Mouse (Mus musculus) yolk sac, embryonic 10.5 days (tissue): ENCODE data around the gene Rgr.

Experiments used
- DNase-seq: peaks from one replicate; pipeline ENCODE4 v3.0.0-alpha.2; 2017; ENCODE audit warnings: low spot score

Gene Rgr

DNA sequence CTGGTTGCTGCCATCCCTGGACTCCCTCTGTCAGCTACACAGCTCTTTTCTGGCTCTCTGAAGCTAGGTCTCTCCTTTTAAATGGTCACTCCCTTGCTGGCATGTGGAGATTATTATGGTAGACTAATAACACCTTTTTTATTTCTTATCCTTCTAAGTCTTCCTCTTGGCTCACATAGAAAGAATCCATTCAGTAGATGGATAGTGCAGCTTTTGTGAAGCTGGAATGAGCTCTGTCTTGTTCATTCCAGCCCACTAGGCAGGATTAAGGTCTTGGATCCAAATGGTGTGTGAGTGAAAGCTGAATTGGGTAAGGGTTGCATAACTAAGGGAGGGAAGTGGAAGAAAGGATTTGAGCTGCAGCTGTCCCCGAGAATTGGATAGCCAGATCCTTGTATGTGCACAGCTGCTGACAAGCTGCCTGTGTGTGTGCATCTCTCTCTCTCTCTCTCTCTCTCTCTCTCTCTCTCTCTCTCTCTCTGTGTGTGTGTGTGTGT, at the start of gene Rgr:
Rgr (minus strand) TSS at position 51 of the 497 bp plus-strand sequence.
- no peak for DNase-seq

DNA sequence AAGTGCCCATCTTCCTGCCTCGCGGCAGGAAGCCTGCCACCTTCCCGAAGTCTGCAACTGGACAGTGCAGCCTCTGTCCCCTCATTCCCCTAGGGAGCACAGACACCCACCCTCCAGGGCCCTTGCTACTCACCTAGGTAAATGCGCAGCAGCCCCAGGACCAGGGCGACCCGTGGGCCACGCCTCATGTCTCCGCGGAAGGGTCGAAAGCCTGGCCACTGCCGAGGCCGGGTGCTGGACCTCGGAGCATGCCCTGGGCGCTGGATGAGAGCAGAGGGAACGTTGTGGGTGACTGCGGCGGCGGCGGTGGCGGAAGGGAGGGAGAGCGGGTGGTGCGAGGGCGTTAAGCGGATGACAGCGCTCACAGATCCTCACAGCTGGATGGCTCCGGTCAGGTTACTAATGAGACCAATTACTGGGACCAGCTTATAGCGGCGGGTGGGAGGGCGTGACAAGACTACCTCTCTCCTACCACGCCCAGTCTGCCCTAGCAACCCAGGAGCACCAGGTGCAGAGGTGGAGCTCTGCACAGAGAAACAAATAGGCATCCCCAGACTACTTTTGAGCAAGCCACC, 49.3 kb upstream of the Rgr start, which contains the start of gene Cdhr1:
Cdhr1 (minus strand) TSS at position 392 of the 575 bp plus-strand sequence.
- no peak for DNase-seq

DNA sequence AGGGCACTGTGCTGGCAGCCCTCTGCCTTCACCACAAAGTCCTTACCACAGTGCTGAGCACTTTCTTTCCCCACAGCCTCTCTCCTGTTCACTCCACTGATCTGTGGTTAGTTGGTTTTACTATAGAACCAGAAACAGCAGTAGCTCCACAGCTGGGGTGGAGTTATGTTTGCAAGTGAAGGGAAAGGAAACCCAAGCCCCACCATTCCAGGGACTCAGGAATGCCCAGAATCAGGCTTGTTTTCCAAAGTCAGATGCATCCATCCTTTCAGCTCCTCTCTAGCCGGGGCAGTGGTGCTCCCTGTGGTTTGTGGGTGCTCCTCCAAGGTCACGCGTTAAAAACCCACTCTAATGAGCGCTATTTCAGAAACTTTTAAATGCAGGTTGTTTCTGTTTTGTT, 46.8 kb upstream of the Rgr start:
- DNase-seq: no peak

DNA sequence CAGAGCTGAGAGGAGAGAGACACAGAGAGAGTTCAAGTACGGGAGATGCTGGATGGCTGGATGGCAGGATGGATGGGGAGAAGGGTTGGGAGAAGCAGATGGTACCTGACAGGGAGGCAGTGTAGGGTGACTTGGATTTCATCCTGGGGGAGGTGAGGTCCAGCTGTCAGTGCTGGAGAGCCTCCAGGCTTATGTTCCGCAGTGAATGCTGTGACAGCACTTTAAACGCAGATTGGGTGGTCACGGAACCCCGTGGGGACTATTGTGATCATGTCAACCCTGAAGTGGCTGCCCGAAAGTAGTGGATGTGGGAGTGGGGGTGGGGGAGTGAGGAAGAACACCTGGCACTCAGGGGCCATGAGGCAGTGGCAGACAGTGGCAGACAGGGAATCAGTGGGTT, 45.7 kb upstream of the Rgr start:
- no peak for DNase-seq

DNA sequence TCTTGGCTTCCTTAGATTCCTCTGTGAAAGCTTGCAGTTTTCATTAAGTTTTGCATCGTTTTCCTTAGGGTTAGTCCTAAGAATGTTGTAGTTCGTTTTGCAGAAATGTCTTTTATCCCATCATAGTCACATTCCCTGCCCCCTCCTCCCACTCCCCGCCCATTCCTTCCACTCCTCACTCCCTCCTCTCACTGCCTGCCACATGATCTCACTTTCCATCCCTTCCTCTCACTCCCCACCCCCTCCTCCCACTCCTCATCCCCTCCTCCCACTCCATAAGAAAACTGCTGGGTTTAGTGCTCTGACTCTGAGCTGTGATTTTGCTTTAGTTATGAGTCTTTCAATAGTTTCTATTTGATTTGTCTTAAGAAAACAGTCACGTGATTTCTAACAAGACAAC, 35.0 kb upstream of the Rgr start:
- DNase-seq: no peak

DNA sequence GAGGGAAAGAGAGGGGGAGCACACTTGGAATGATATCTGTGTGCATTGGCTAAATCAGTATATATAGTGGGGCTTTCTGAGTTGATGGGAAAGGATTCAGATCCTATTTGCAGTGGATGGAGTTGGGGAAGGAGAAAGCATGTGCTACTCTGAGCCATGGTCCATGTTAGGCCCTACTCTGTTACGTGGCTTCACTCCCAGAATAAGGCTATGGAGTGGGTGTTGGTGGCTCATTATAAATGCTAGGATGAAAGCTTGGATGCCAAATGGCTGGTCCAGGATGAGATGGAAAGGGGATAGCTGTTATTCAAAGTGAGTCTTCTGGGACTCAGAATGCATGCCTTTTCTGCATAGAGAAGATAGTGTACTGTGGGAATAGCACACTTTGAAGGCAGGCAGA, 32.0 kb upstream of the Rgr start:
- DNase-seq: no peak

DNA sequence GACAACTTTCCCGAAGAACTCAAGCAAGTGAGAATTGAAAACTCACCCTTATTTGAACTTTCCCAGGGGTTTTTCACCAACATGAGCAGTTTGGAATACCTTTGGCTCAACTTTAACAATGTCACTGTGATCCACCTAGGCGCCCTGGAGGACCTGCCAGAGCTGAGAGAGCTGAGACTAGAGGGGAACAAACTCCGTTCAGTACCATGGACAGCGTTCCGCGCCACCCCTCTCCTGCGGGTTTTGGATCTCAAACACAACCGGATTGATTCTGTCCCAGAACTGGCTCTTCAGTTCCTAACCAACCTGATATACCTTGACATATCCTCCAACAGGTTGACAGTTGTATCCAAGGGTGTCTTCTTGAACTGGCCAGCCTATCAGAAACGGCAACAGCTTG, 19.8 kb upstream of the Rgr start:
- DNase-seq: peak; percentile 40

DNA sequence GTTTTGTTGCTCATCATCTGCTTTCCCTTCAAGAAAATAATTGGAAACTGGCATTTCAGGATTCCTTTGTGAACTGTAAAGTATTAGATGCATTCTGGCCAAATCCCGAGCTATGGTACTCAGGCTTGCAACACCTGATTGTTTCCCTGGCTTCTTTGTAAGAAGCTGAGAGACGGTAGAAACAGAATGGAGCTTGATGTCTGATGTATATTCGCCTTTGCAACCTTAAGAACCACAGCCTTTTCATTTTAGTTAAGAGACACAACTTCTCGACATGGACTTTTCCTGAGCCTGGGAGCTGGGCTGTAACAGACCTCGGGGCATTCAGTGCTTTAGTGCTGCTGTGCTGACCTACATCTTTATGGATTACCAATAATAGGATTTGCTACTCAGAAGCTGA, 18.9 kb upstream of the Rgr start, which contains the start of gene Lrit2:
Lrit2 (plus strand) TSS at position 301 of the 400 bp plus-strand sequence.
- DNase-seq: no peak

DNA sequence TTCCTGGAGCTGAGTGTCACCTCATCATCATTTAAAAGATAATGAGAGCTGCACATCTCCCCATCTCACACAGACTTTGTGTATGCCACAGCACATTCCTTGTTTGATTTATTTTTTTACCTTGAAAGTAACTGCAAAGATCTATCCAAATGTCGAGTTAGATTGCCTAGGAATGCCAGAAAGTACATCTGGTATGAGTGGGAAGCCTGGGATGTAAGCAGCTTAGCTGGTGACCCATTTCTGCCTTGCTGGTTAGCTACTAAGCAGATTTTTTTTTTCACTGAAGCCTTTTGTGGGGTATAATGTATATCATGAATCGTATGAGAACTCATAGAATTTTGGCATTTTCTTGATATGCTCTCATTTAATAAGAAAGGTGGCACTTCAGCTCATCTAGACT, 17.9 kb upstream of the Rgr start:
- no peak for DNase-seq

DNA sequence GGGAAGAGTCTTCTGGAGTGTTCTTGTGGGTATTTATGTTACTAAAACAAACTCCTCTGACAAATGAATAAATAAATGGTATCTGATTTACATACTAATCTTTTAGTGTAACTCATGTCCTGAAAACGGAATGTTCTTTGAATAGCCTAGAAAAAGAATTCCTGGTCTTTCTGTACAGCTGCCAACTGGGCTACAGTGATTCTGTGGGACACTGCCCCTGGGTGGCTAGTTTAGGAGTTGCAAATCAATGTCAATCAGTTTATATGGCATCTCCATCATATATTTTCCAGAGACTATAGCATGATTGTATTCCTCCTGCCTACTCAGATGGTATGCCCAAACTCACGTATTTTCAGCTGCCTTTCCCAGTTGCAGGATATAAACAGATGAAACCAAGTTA, 16.1 kb upstream of the Rgr start:
- DNase-seq: no peak

DNA sequence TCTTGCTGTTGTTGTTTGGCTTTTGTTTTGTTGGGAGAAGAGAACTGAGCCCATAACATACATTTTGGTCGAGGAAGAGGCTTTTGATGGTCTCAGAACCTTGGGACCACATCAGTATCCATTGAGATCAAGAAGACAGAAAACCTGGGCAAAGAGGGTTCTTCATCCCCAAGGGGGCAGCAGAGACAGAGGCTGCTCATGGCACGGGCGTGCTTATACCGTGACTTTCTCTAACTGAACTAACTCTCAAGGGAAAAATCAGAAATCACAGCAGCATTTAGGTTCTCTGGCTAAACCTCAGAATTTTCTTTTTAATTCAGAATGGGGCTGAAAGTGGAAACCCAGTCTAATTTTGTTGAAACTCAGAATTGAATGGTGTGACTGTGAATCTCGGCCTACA, 14.3 kb downstream of the Rgr start:
- DNase-seq: no peak

DNA sequence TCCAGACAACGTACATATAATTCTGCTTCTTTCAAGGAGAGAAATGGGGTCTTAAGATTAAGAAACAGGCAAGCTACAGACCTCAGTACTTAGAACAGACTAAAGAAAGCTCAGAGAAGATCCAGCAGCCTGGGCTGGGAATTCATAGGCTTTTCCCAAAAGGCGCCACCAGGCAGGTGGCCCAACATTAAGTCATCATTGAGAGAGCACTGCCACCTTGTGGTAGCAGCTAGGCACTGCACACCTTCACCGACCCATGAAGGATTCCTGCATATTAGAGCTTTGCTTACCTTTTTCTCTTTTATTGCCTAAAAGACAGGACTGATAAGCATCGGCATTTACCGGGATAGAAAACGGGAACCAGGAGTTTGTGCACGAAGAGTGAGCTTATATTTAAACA, 15.5 kb downstream of the Rgr start:
- peak; percentile 33 for DNase-seq

DNA sequence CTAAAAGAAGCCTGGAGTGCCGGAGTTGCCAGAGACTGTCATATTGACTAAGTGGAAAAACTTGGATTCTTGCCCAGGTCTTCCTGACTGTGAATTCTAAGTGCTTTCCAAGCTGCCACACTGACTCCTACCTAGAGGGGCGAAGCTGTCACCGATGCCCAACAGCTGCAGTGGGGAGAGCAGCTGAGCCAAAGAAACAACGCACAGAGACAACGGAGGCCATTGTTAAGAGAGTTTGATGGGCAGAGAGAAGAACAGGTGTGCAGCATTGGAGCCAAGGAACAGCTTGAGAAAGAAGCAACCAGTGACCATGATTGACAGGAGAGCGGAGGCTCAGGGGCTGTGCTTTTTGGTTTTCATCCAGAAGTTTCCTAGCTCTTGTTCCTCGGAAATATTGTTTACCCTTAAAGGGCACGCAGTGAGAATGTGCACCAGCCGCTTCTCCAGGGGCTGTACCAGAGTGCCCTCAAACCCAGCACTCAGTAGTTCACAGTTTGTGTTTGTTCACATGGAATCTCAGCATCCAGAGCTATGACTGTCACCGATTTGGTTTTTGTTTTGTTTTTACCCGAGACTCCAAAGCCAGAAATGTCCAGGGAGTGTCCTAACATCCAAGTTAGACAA, 16.2 kb downstream of the Rgr start:
- DNase-seq: no peak

DNA sequence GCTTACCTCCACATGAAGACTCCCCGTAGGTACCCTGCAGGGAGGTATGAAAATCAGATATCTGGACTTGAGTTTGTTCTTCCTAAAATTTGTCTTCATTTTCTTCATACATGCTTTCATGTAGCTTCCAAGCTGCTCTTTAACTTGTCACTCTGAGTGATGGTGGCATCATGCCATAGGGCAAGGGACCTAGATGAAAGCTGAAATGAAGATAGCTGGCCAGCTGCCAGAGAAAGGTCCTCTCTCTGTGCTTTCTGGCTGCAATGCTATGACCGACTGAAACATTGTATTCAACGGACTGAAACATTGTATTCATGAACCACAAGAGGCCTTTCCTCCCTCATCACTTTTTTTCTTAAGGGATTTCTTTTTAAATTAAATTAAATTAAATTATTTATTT, 20.2 kb downstream of the Rgr start:
- DNase-seq: no peak

DNA sequence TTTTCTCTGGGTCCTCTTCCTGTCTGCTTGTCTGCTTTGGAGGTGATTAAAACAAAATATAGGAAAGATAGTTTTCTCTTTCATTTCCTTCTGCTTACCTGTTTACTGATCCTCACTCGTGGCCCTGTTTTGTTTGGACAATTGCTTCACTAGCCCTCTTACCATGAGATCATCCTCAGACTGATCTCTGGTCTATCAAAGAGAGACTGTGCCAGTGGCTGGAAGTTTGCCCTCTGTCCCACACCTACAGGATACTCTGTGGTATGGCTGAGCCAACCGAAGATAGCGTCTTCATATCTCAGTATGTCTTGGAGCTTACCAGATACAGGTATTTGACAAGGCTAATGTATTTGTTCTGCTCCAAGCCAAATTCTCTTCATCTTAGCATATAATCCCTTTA, 20.8 kb downstream of the Rgr start:
- no peak for DNase-seq

DNA sequence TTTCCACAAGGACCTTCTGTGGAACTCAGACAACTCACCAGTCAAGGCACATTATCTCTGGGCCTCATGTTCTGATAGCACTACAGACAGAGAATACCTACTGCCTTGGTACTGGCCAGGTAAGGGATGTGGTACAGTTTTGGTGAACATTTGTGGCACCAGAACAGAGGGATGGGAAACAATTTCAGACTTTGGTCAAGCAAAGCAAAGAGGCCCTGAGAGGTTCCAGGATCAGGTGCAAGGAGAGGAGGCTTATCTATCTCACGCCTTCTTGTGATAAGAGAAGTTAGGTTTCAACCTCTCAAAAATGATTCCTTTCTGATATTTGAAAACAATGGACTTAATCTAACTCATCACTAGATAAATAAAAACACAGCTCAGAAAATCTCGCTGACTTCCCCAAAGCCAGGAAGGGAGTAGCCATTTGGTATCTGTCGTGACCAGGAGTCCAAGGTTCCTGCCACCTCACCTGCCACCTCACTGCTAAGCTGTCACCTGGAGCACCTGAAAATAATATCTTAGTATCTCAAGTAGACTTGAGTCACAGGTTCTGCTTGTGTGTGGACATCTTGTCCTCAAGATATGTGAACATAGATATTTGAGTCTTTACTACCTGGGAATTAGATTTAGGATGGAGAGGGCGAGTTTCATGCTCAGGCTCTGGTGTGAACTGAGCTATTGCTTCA, 21.4 kb downstream of the Rgr start:
- DNase-seq: no peak

DNA sequence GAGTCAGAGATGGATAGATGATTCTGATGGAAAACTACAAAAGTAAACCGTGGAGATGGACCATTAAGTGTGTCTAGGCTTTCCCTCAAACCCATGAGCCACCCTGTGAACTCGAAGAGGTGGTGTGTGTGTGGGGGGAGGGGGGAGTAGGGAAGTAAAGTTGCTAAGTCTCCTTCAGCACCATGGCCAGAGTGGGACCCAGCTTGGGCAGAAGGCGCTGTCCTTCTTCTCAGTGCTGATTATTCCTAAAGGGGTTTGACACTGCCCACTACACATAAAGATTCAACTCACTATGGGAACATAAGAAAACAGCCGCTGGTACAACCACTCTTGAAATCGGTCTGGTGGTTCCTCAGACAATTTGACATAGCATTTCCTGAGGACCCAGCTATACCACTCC, 32.9 kb downstream of the Rgr start:
- DNase-seq: peak; percentile 13

DNA sequence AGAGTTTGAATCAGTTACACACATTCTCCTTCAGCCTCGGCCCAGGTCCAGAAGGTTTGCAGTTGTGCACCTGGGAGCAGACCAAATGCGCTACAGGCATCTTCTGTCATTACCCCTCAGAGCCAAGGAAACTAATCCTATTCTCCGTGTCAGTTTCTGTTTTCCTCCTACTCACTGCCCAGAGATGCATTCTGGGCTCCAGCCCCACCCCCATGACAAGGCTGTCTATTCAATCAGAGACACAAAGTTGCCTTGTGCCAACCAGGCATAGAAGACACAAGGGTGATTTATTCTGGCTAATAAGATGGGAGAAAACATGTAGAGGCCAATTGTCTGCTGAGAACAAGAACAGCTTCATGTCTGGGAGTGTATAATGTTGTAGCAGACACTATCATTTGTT, 35.1 kb downstream of the Rgr start:
- DNase-seq: no peak

DNA sequence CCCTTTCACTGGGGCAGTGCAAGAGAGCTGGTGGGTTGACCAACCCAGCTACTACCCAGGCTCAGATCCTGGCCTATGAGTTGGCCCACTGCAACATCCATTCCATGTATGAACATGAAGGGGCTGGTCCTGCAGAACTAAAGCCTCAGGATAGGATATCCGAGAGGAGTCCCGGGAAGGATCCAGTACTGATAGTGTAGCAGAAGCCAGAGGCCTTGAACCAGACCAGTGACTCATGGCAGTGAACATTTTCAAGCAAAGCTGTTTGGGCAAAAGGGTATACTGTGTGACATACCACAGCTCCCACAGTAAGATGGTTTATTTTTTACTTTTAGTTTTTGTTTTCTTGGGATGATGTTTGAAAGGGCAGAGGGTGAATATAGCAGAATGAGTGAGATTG, 39.1 kb downstream of the Rgr start:
- DNase-seq: no peak

DNA sequence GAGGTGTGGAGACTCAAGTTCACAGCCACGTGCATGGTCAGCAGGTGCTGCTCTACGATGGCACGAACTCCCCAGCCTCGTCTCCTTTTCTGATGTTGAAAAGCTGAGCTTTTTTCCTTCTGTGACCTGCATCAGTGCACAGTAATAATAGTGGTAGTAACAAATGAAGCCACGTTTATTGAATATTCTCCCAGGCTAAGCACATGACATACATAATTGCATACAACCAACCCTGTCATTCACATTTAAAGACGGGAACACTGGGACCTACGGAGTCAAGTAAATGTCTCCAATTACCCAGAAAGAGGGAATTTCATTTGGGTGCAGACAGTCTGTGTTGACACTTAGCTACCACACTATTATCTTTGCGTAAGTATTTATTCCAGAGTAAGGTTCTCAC, 42.3 kb downstream of the Rgr start:
- DNase-seq: no peak

DNA sequence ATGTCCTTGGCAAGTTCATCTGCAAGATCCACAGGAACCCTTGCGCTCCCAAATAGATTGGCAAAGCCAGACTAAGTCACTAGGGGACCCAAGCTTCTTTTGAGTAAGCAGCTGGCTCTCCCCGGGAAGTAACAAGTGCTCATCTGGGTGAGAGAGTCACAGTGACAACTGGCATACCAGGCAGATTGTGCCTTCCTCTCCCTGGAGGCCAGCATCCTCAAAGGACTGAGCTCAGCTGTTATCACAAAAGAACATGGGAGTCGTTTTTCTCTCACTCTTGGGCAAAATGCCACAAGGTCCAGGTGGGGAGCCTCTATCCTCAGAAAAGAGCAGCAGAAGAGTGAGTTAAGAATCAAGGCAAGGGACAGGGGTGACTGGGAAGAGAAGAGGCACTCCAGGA, 42.9 kb downstream of the Rgr start:
- DNase-seq: no peak

DNA sequence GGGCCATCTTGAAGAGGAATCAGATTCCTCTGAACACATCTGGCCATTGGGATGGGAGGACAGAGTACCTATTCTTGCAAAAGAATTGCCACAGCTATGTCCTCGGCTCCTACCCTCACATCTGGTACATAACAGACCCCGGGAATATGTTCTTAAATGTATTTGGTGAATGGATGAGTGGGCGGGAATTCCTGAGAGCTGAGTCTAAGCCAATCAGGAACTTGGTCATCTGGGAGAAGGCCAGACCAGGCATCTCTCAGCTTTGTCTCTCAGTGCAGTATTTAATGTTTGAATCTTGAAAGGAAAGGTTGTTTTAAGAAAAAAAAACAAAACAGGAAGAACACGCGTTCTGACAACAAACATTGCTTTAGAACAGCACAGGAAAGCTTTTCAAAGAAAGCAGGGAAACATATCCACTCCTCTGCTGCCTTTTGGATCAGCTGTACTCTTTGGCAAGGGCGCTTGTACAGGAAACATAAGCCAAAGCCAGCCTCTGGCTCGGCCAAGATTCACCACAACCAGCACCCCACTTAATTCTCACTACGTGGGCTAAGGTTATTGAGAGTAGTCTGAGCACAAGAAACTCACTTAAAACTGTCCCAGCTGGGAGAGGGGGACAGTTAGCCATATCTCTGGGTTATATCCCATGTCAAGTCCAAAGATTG, 45.2 kb downstream of the Rgr start:
- no peak for DNase-seq

DNA sequence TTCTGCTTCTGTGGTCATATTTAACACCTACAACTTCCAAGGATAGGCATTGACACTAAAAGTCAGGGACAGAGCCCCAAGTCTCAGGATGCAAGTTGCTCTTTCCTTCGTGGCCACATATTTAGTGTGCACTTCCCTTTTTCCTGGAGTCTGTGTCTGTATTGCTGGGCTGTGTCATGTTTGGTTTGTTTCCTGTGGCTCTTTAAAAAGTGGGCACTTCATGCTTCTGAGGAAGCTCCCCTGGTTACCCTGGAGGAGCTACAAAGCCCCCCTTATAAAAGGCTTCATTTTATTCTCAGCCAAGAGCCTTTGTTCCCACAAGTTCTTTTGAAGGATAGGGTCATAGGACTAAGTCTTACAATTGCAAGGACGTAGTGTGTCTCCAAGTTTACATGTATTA, 45.9 kb downstream of the Rgr start:
- no peak for DNase-seq
